Mouse (Mus musculus) ES-Bruce4 (cell line): ENCODE measurements around the gene Slc32a1. TPM values are rescaled to one million over a fixed set of nuclear protein-coding genes. Genes with fewer than 3 reads are reported as not detected.
A peak's percentile ranks its signal among the peaks of the same experiment; 100 is the strongest.

ENCODE experiments used
- H3K27ac ChIP-seq: 2 replicates; pipeline ENCODE4 v1.5.1; 2012; ENCODE audit warnings: low read length, inconsistent platforms; ENCODE audit not compliant: insufficient read depth
- H3K27me3 ChIP-seq: 2 replicates; pipeline ENCODE4 v1.6.1; 2012; ENCODE audit warnings: mild to moderate bottlenecking, low read length, inconsistent platforms; ENCODE audit not compliant: control insufficient read depth, poor library complexity, insufficient read depth, severe bottlenecking
- H3K36me3 ChIP-seq: 2 replicates; pipeline ENCODE4 v1.6.1; 2012; ENCODE audit warnings: inconsistent platforms, mild to moderate bottlenecking, low read length, moderate library complexity; ENCODE audit not compliant: control insufficient read depth, poor library complexity, insufficient read depth, severe bottlenecking
- H3K4me1 ChIP-seq: one replicate; pipeline ENCODE4 v1.8.1; 2011; ENCODE audit warnings: low read length; ENCODE audit not compliant: control insufficient read depth, insufficient read depth
- H3K4me3 ChIP-seq: 2 replicates; pipeline ENCODE4 v1.5.1; 2011; ENCODE audit warnings: low read depth, mild to moderate bottlenecking, low read length
- H3K9ac ChIP-seq: 2 replicates; pipeline ENCODE4 v1.6.1; 2012; ENCODE audit warnings: low read depth, mild to moderate bottlenecking, inconsistent platforms; ENCODE audit not compliant: poor library complexity, severe bottlenecking
- H3K9me3 ChIP-seq: replicated peaks from 2 replicates; pipeline ENCODE4 v1.6.1; 2012; ENCODE audit warnings: mild to moderate bottlenecking, low read length, inconsistent platforms; ENCODE audit not compliant: control insufficient read depth, poor library complexity, insufficient read depth, severe bottlenecking
- CTCF ChIP-seq: IDR thresholded peaks from one replicate; pipeline ENCODE4 v1.8.1; 2011; ENCODE audit warnings: low read depth, low read length
- EP300 ChIP-seq: IDR thresholded peaks from 2 replicates; pipeline ENCODE4 v1.6.1; 2011; ENCODE audit warnings: low read depth, low read length; ENCODE audit not compliant: insufficient read depth
- POLR2A ChIP-seq: IDR thresholded peaks from one replicate; pipeline ENCODE4 v1.8.1; 2011; ENCODE audit warnings: low read length; ENCODE audit not compliant: insufficient read depth
- polyA plus RNA-seq: library from polyadenylated mRNA; stranded (reverse); fragments of >200 nt; gene quantifications from 2 replicates; pipeline ENCODE4 v1.2.4, GENCODE M21; 2011; ENCODE audit warnings: low read depth; ENCODE audit not compliant: missing spikeins, insufficient read depth, insufficient read length

The Slc32a1 gene
- polyA plus RNA-seq, 1 experiment, result not detected

GRCm38 (mm10) chr2:158614418-158614955, 3.9 kb downstream of the Slc32a1 start:
- TF ChIP-seq CTCF (no peak), EP300 (no peak), POLR2A (no peak)
- H3K36me3 ChIP-seq, result no peaks in the 10 kb centered on the region
- no peaks in the 10 kb centered on the region for H3K4me1 ChIP-seq
- peaks cover 22% of the 10 kb centered on the region for H3K27me3 ChIP-seq
- H3K9ac ChIP-seq, result no peak overlapping the region
- H3K4me3 ChIP-seq, result peak overlapping the region; percentile 34
- H3K9me3 ChIP-seq, result no peaks in the 10 kb centered on the region
- no peak overlapping the region for H3K27ac ChIP-seq

- Histone ChIP-seq H3K9ac (no peak overlapping the region), H3K4me1 (no peaks in the 10 kb centered on the region), H3K9me3 (no peaks in the 10 kb centered on the region), H3K27me3 (peaks cover 20% of the 10 kb centered on the region), H3K36me3 (no peaks in the 10 kb centered on the region), H3K4me3 (no peak overlapping the region; the same call in 1 of the 2 replicates), H3K27ac (no peak overlapping the region)
- TF ChIP-seq CTCF, result no peak
- no peak for TF ChIP-seq POLR2A
- no peak for TF ChIP-seq EP300
Measured at GRCm38 (mm10) chr2:158615161-158615680, 4.7 kb downstream of the Slc32a1 start.

- no peak overlapping the region for H3K9ac ChIP-seq
- H3K27ac ChIP-seq, result no peak overlapping the region
- no peaks in the 10 kb centered on the region for H3K36me3 ChIP-seq
- no peak overlapping the region for H3K4me3 ChIP-seq
- H3K4me1 ChIP-seq, result no peaks in the 10 kb centered on the region
- H3K27me3 ChIP-seq, result peaks cover 15% of the 10 kb centered on the region
- TF ChIP-seq POLR2A, result no peak
- no peak for TF ChIP-seq EP300
- TF ChIP-seq CTCF, result no peak
- H3K9me3 ChIP-seq, result no peaks in the 10 kb centered on the region
Measured at GRCm38 (mm10) chr2:158615702-158616101, 5.1 kb downstream of the Slc32a1 start.

GRCm38 (mm10) chr2:158616296-158616695, 5.7 kb downstream of the Slc32a1 start:
- Histone ChIP-seq H3K27ac (no peak overlapping the region), H3K36me3 (no peaks in the 10 kb centered on the region), H3K4me1 (no peaks in the 10 kb centered on the region), H3K4me3 (no peak overlapping the region), H3K27me3 (peaks cover 10% of the 10 kb centered on the region; the same call in 1 of the 2 replicates), H3K9me3 (no peaks in the 10 kb centered on the region), H3K9ac (no peak overlapping the region)
- TF ChIP-seq EP300, result no peak
- no peak for TF ChIP-seq CTCF
- no peak for TF ChIP-seq POLR2A

GRCm38 (mm10) chr2:158616790-158617189, 6.2 kb downstream of the Slc32a1 start:
- no peak overlapping the region for H3K9ac ChIP-seq
- H3K4me3 ChIP-seq, result no peak overlapping the region

GRCm38 (mm10) chr2:158624718-158625222, 14.2 kb downstream of the Slc32a1 start, which contains the start of gene Actr5:
Gene Actr5 (plus strand): TSS chr2:158624888.
- Histone ChIP-seq H3K9ac (peak within 1 kb of the TSS; percentile 61), H3K27ac (peak within 1 kb of the TSS; percentile 57; the same call in 1 of the 2 replicates), H3K36me3 (peaks cover 4% of the 10 kb centered on the region; the same call in 1 of the 2 replicates), H3K9me3 (no peaks in the 10 kb centered on the region), H3K4me1 (peaks cover 2% of the 10 kb centered on the region), H3K27me3 (no peaks in the 10 kb centered on the region), H3K4me3 (peak within 1 kb of the TSS; percentile 96)
- TF ChIP-seq POLR2A (peak; percentile 68), EP300 (no peak), CTCF (no peak)

More at GRCm38 (mm10) chr2:158616790-158617189, 6.2 kb downstream of the Slc32a1 start:
- H3K36me3 ChIP-seq, result no peaks in the 10 kb centered on the region
- H3K4me1 ChIP-seq, result no peaks in the 10 kb centered on the region
- TF ChIP-seq CTCF, result no peak
- no peak for TF ChIP-seq POLR2A
- no peak for TF ChIP-seq EP300
- H3K27ac ChIP-seq, result no peak overlapping the region
- no peaks in the 10 kb centered on the region for H3K9me3 ChIP-seq
- peaks cover 6% of the 10 kb centered on the region; the same call in 1 of the 2 replicates for H3K27me3 ChIP-seq
